Mouse (Mus musculus) lung, adult 2 months (tissue): ENCODE measurements at regions not wholly inside any gene's neighbourhood (a gene's known extent, or its start where the extent isn't known, plus 50 kb on each side); places are given as distances from the start of the nearest gene placed in this dataset.

Experiments used
- DNase-seq: peaks from one replicate; pipeline ENCODE4 v3.0.0; 2022
- H3K4me1 ChIP-seq: fragments of 200-500 bp; 2 replicates; pipeline ENCODE4 v1.6.1; 2011; ENCODE audit warnings: low read length; ENCODE audit not compliant: control insufficient read depth, insufficient read depth
- H3K4me3 ChIP-seq: fragments of 200-500 bp; replicated peaks from 2 replicates; pipeline ENCODE3; 2011; ENCODE audit warnings: low read depth, mild to moderate bottlenecking, control low read depth, low read length; ENCODE audit errors: extremely low read depth
- CTCF ChIP-seq: fragments of 200-500 bp; IDR thresholded peaks from 2 replicates; pipeline ENCODE4 v1.5.1; 2011; ENCODE audit warnings: mild to moderate bottlenecking, low read length, control low read depth; ENCODE audit not compliant: insufficient read depth
- POLR2A ChIP-seq: fragments of 200-500 bp; IDR thresholded peaks from 2 replicates; pipeline ENCODE4 v1.6.1; 2011; ENCODE audit warnings: low read depth, mild to moderate bottlenecking, control low read depth, low read length, borderline replicate concordance; ENCODE audit errors: extremely low read depth
- WGBS: fragments of 180-500 bp; shearing (Covaris S2); methylation state at CpG from one replicate; pipeline ENCODE4 v1.1.7; 2018; 5-methylcytosine and 5-hydroxymethylcytosine counted together

DNA sequence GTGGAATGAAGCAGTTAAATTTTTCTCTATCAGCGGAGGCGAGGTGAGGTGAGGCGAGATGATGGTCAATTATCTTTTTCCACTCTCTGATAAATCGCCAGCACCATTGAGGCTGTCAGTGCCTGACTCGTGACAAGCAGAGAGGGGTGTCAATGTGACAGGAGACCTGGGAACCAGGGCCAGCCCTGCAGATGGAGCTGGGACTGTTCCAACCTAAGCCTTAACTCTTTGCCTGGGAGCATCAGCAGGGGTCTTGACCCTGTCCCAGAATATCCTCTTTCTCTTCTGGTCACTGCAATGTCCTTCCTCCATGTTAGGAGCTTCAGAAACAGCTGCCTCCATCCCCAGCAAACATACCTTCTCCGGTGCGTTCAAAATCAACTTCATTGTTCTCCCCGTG is 244.0 kb downstream of the Gm4791 start:
- no peak for DNase-seq
- WGBS = 72% methylated on average over 8 of the region's 8 CpGs
- TF ChIP-seq CTCF (no peak), POLR2A (no peak)
- no peaks in the 10 kb centered on the region for H3K4me1 ChIP-seq
- H3K4me3 ChIP-seq = no peak overlapping the region

- no peaks in the 10 kb centered on the region for H3K4me1 ChIP-seq
- no peak overlapping the region for H3K4me3 ChIP-seq
- 71% methylated on average over 3 of the region's 3 CpGs for WGBS
- DNase-seq = no peak
- no peak for TF ChIP-seq POLR2A
- TF ChIP-seq CTCF = no peak
Observed at GRCm38 (mm10) chr9:47249029-47249428, 250.5 kb downstream of the Gm4791 start.

GRCm38 (mm10) chr9:47251160-47251559 is 252.6 kb downstream of the Gm4791 start:
- no peaks in the 10 kb centered on the region for H3K4me1 ChIP-seq
- no peak for DNase-seq
- no peak for TF ChIP-seq POLR2A
- no peak for TF ChIP-seq CTCF
- WGBS = 97% methylated on average over 2 of the region's 2 CpGs
- no peak overlapping the region for H3K4me3 ChIP-seq

- no peak for TF ChIP-seq POLR2A
- no peak for TF ChIP-seq CTCF
- no peak for DNase-seq
- H3K4me1 ChIP-seq = no peaks in the 10 kb centered on the region
- WGBS = 48% methylated on average over 13 of the region's 13 CpGs
- no peak overlapping the region for H3K4me3 ChIP-seq
Observed at GRCm38 (mm10) chr9:47253836-47254657, 255.5 kb downstream of the Gm4791 start.

GRCm38 (mm10) chr9:47265946-47266490 is 264.0 kb upstream of the Cadm1 start:
- 35% methylated on average over 9 of the region's 9 CpGs for WGBS
- TF ChIP-seq CTCF (no peak), POLR2A (no peak)
- peak; percentile 31 for DNase-seq
- H3K4me3 ChIP-seq = no peak overlapping the region
- H3K4me1 ChIP-seq = no peaks in the 10 kb centered on the region

DNA sequence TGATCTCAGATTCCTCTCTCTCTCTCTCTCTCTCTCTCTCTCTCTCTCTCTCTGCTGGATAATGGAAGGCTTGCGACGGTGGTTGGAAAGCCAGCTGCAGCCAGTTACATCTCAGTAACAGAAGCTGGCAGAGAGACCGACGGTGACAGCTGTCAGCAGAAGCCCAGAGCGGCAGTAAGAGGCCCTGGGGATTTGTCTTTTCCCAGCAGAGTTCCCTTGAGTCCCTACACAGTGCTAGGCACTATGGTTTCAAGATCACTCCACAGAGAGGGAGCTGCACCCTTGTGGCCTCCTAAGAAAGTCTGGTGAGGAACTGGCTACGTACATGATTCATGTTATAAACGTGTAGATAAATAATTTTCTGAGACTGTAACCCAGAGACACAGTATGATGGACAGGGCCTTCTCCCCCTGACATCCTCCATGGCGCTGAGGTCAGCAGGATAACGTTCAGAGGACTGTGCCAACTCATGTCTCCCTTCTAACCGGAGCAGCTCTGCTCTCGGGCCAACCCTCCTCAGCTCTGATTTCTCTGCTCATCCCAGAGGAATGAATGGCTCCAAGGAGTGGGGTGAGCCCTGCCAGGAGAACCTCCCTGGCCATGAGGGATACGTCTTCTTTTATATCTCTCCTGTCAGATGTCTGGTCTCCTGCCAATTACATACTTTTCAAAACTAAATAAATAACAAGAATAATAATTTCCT is 253.5 kb upstream of the Cadm1 start:
- peak; percentile 6 for DNase-seq
- TF ChIP-seq POLR2A (no peak), CTCF (no peak)
- 43% methylated on average over 12 of the region's 12 CpGs for WGBS
- Histone ChIP-seq H3K4me1 (no peaks in the 10 kb centered on the region), H3K4me3 (no peak overlapping the region)

DNA sequence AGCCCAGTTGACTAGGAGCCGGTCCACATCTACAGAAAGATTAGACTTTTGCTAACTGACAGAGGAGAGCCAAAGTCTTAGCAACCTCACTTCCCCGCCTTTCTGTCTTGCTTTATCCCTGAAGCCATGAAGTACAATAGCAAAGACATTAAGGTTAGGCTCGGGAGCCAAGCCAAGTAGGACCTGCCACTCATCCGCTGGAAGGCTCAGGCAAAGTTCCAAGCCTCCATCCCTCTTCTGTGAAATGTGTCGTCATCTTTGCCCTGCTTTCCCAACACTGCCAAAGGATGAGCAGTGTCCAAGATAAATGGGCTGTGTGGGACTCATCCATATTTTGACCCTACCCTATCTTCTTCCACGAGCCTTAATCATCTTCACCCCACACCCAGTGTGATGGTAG is 250.6 kb upstream of the Cadm1 start:
- DNase-seq = no peak
- Histone ChIP-seq H3K4me3 (no peak overlapping the region), H3K4me1 (no peaks in the 10 kb centered on the region)
- TF ChIP-seq CTCF = no peak
- no peak for TF ChIP-seq POLR2A
- WGBS = 40% methylated on average over 6 of the region's 6 CpGs

- H3K4me1 ChIP-seq = no peaks in the 10 kb centered on the region
- 60% methylated on average over 7 of the region's 7 CpGs for WGBS
- no peak for DNase-seq
- no peak overlapping the region for H3K4me3 ChIP-seq
- no peak for TF ChIP-seq CTCF
- no peak for TF ChIP-seq POLR2A
Observed at GRCm38 (mm10) chr9:47280146-47280545, 249.8 kb upstream of the Cadm1 start.

- TF ChIP-seq CTCF = no peak
- no peak for TF ChIP-seq POLR2A
- no peak for DNase-seq
- no peak overlapping the region for H3K4me3 ChIP-seq
- H3K4me1 ChIP-seq = no peaks in the 10 kb centered on the region
- 71% methylated on average over 8 of the region's 8 CpGs for whole genome bisulfite sequencing
Observed at GRCm38 (mm10) chr9:47280598-47280997, 249.4 kb upstream of the Cadm1 start.

DNA sequence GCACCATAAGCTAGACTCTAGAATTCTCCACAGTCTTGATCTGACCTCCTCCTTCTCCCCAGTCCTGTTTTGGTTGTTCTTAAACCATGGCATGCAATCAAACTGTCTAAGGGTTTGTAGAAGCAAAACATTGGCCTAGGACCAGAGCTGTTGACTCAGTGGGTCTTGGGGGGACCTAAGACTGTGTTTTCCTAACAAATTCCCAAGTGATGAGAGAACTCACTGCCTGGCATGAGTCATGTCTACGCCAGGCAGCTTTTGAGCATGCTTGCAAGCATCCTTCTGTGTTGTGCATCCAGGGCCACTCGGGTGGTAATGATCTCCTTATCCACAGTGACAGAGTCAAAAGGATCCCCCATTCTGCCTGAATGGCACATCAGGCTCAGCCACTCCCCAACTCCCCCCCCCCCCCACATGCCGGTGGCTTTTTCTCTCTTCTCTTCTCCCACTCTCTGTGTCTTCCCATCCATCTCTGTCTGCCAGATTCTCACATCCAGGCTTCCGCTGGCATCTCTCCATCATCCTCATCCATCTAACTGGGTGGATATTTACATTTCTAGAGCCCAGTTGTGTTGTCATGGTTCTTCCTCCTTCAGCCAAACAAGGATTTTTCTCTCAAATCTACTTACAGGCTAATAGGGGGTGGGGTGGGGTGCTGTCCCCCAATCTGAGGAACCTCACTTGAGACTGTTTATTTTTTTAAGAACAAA is 246.1 kb upstream of the Cadm1 start:
- WGBS = 51% methylated on average over 4 of the region's 4 CpGs
- H3K4me1 ChIP-seq = no peaks in the 10 kb centered on the region
- DNase-seq = no peak
- no peak for TF ChIP-seq CTCF
- TF ChIP-seq POLR2A = no peak
- H3K4me3 ChIP-seq = no peak overlapping the region
